Mouse (Mus musculus) limb, embryonic 14.5 days (tissue): ENCODE measurements around the gene Ebf1. TPM values are rescaled to one million over a fixed set of nuclear protein-coding genes. Genes with fewer than 3 reads are reported as not detected.

ENCODE experiments used
- ATAC-seq: fragments of 200-750 bp; cut with Nextera tagmentation; 2 replicates; pipeline ENCODE4 v1.8.0; 2017; ENCODE audit warnings: low read depth, moderate number of reproducible peaks, moderate TSS enrichment; ENCODE audit not compliant: low FRiP score
- DNase-seq: peaks from one replicate; pipeline ENCODE4 v3.0.0-alpha.2; 2015; ENCODE audit warnings: low spot score
- H3K27ac ChIP-seq: fragments of 300-500 bp; sonication (generic); replicated peaks from 2 replicates; pipeline ENCODE4 v1.5.1; 2014; ENCODE audit warnings: low read depth, mild to moderate bottlenecking, low read length, moderate library complexity, mixed read lengths
- H3K27me3 ChIP-seq: fragments of 300-500 bp; sonication (generic); 2 replicates; pipeline ENCODE4 v1.6.1; 2014; ENCODE audit warnings: low read length, mixed read lengths; ENCODE audit not compliant: control insufficient read depth, insufficient read depth
- H3K36me3 ChIP-seq: fragments of 300-500 bp; sonication (generic); 2 replicates; pipeline ENCODE4 v1.6.1; 2014; ENCODE audit warnings: mild to moderate bottlenecking, low read length, moderate library complexity, mixed read lengths; ENCODE audit not compliant: control insufficient read depth, insufficient read depth
- H3K4me1 ChIP-seq: fragments of 300-500 bp; sonication (generic); 2 replicates; pipeline ENCODE4 v1.6.1; 2014; ENCODE audit warnings: antibody characterized with exemption, low read length, mixed read lengths; ENCODE audit not compliant: control insufficient read depth, insufficient read depth
- H3K4me2 ChIP-seq: fragments of 300-500 bp; sonication (generic); replicated peaks from 2 replicates; pipeline ENCODE4 v1.6.1; 2014; ENCODE audit warnings: low read depth, mild to moderate bottlenecking, low read length, moderate library complexity; ENCODE audit not compliant: severe bottlenecking
- H3K4me3 ChIP-seq: fragments of 300-500 bp; sonication (generic); replicated peaks from 2 replicates; pipeline ENCODE4 v1.5.1; 2014; ENCODE audit warnings: low read length
- H3K9ac ChIP-seq: fragments of 300-500 bp; sonication (generic); 2 replicates; pipeline ENCODE4 v1.6.1; 2014; ENCODE audit warnings: mild to moderate bottlenecking, low read depth, low read length, moderate library complexity; ENCODE audit not compliant: severe bottlenecking
- H3K9me3 ChIP-seq: fragments of 300-500 bp; sonication (generic); 2 replicates; pipeline ENCODE4 v1.6.1; 2016; ENCODE audit warnings: low read length; ENCODE audit not compliant: control insufficient read depth
- POLR2A ChIP-seq: fragments of 200-500 bp; IDR thresholded peaks from 2 replicates; pipeline ENCODE4 v1.8.0; 2012; ENCODE audit warnings: inconsistent platforms, mild to moderate bottlenecking, moderate library complexity, borderline replicate concordance; ENCODE audit not compliant: insufficient read depth, insufficient read length; ENCODE audit errors: extremely low read depth
- WGBS: fragments of 180-500 bp; shearing (Covaris S2); extraction: QIAGEN DNeasy Blood & Tissue Kit; methylation state at CpG from one replicate; pipeline ENCODE4 v1.1.7; 2014; 5-methylcytosine and 5-hydroxymethylcytosine counted together
- polyA plus RNA-seq, 2 experiments: library from polyadenylated mRNA; depleted of rRNA in 1 of 2; stranded (reverse) in 1 of 2; unstranded in 1 of 2; fragments of >200 nt; fragmentation: Nextera tagmentation in 1 of 2; extraction: Ambion mirVana in 1 of 2; gene quantifications; 2 replicates each; pipeline versions ENCODE4 v1.2.1 to v1.2.3; 2012 to 2014

Gene Ebf1
- polyA plus RNA-seq, 2 experiments = 42.9 to 71.4 TPM

DNA sequence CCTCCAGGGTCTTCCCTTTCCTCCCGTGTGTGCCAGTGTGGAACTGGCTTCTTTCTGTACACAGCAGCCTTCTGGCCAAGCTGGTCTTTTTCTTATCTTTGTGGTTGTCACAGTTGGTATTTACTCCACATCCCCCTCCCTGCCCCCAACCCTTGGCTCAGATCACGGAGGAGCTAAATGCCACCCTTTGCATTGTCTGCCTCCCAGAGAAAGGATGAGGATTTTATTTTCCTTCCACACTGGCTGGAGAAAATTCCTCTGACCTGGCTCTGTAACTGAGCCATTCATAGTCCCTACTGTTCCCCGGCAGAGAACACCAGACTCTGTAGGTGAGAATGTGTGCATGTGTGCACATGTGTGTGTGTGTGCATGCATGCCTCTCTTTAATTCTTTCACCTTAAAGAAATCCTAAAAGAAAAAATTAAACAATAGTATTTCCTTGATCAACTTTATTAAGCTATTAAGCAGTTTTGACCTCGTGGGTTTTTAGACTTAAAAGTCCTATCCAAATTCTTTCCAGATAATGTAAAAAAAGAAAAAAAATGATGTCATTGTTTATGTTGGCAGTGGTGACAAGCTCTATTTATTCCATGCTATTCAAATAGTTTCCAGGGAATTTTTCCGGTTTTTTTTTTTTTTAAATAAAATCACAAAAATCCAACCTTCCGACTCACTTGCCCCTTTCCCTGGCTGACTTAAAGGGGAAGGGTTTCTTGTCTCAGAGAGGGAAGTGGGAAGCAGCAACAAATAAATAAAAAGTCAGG lies 123.3 kb downstream of the Ebf1 start:
- H3K27ac ChIP-seq = peak overlapping the region; percentile 49
- no peaks in the 10 kb centered on the region for H3K27me3 ChIP-seq
- WGBS = 21% methylated on average over 6 of the region's 6 CpGs
- no peak for TF ChIP-seq POLR2A
- peaks cover 29% of the 10 kb centered on the region for H3K4me1 ChIP-seq
- H3K9ac ChIP-seq = no peak overlapping the region
- no peaks in the 10 kb centered on the region for H3K36me3 ChIP-seq
- ATAC-seq (0 out of 2 replicates have a peak, but pooled peaks have one; percentile 7), DNase-seq (peak; percentile 72)
- H3K9me3 ChIP-seq = no peaks in the 10 kb centered on the region
- no peak overlapping the region for H3K4me2 ChIP-seq
- H3K4me3 ChIP-seq = no peak overlapping the region

DNA sequence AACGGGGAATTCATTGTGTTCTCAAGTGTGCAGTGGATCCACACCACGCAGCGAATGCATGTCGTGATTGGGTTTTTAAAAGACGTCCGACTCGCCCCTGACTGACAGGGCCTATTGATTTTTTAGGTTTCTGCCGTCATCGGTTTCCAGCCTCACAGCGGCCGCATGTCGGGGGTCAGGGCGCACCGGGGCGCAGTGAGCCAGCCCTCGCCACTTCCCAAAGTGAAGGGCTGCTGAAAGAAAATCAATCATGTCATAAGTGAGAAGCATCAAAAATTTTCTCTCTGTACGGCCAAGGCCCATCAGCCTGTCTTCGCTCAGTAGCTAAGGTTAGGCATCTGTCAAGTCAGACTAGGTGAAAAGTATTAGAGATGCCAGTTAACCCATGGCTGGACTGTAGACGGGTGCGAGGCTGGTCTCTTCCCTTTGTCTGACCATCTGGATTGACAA lies 124.0 kb downstream of the Ebf1 start:
- TF ChIP-seq POLR2A = no peak
- Histone ChIP-seq H3K4me2 (no peak overlapping the region), H3K9me3 (no peaks in the 10 kb centered on the region), H3K27ac (no peak overlapping the region), H3K36me3 (no peaks in the 10 kb centered on the region), H3K9ac (no peak overlapping the region), H3K4me1 (peaks cover 29% of the 10 kb centered on the region), H3K27me3 (no peaks in the 10 kb centered on the region), H3K4me3 (no peak overlapping the region)
- ATAC-seq (no peak), DNase-seq (no peak)
- WGBS = 67% methylated on average over 20 of the region's 20 CpGs

DNA sequence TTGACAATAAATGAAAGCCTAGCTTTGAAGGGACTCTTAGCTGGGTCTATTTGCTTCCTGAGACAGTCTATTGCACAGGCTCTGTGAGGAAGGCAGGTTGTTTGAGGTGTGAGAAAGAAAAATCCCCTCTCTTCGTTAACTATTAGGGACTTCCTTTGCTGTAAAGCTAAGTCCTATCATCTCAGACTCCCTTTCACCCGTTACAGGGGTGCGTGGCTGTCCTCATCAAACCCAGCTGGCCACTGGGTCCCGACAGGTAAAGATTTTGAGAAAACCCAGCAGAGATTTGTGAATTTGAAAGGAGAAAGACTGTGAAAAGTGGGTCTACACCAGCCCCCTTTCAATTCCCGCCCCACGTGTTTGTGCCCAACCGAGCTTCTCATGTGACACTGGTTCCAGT lies 127.3 kb downstream of the Ebf1 start:
- H3K27me3 ChIP-seq = no peaks in the 10 kb centered on the region
- H3K36me3 ChIP-seq = no peaks in the 10 kb centered on the region
- H3K4me1 ChIP-seq = peaks cover 12% of the 10 kb centered on the region
- H3K9me3 ChIP-seq = no peaks in the 10 kb centered on the region
- H3K4me2 ChIP-seq = no peak overlapping the region
- ATAC-seq (no peak), DNase-seq (no peak)
- no peak overlapping the region for H3K4me3 ChIP-seq
- H3K27ac ChIP-seq = no peak overlapping the region
- 56% methylated on average over 7 of the region's 7 CpGs for WGBS
- no peak overlapping the region for H3K9ac ChIP-seq
- no peak for TF ChIP-seq POLR2A

DNA sequence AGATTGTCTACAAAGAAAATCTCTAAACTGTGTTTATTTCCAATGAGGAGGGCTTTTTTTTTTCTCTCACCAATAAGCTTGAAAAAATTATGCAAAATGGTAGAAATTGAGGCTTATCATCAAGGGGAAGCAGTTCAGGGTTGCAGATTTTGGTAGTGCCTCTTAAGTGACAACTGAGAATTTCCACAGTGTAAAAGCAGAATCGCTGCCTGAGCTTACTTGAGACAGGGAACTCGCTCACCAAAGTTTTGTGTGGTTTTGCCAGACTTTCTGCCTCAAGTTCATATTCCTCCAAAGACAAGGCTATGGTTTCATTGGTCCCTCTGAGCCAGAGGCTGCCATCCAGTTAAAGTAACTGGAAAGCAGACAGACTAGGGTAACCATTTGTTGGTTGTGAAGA lies 128.8 kb downstream of the Ebf1 start:
- H3K27ac ChIP-seq = no peak overlapping the region
- H3K36me3 ChIP-seq = no peaks in the 10 kb centered on the region
- no peak overlapping the region for H3K4me2 ChIP-seq
- peaks cover 5% of the 10 kb centered on the region for H3K4me1 ChIP-seq
- H3K27me3 ChIP-seq = no peaks in the 10 kb centered on the region
- no peak for DNase-seq
- H3K9me3 ChIP-seq = no peaks in the 10 kb centered on the region
- no peak overlapping the region for H3K4me3 ChIP-seq
- TF ChIP-seq POLR2A = no peak
- no peak for ATAC-seq
- 86% methylated on average over 2 of the region's 2 CpGs for WGBS
- no peak overlapping the region for H3K9ac ChIP-seq

DNA sequence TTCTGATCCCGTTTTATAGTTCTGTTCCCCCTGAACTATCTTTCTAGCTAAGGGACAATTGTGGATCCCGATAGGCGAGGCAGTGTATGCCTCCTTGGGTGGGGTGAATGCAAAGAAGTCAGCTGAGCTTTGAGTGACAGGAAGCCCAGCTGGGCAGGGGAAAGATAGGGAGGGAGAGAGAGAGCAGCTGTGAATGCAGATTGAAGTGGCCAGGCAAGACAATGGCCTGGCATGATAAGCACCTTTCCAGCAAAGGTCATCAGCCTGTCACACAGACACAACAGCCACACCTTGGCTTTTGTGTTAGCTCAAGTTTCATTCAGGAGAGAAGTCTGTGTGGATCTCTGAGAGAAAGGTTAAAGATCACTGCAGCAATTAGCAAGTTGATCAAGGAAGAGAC lies 129.6 kb downstream of the Ebf1 start:
- H3K9me3 ChIP-seq = no peaks in the 10 kb centered on the region
- H3K4me3 ChIP-seq = no peak overlapping the region
- no peaks in the 10 kb centered on the region for H3K36me3 ChIP-seq
- no peak for TF ChIP-seq POLR2A
- no peaks in the 10 kb centered on the region for H3K4me1 ChIP-seq
- no peak for DNase-seq
- H3K27me3 ChIP-seq = no peaks in the 10 kb centered on the region
- 39% methylated on average over 3 of the region's 3 CpGs for WGBS
- H3K9ac ChIP-seq = no peak overlapping the region
- H3K4me2 ChIP-seq = no peak overlapping the region
- H3K27ac ChIP-seq = no peak overlapping the region
- no peak for ATAC-seq
